Mouse (Mus musculus) intestine, embryonic 15.5 days (tissue): ENCODE data around the gene Dbp. TPM values are rescaled to one million over a fixed set of nuclear protein-coding genes. Genes with fewer than 3 reads are reported as not detected.

Source experiments
- ATAC-seq: fragments of 200-750 bp; cut with Nextera tagmentation; 2 replicates; pipeline ENCODE4 v1.8.0; 2017; ENCODE audit warnings: moderate TSS enrichment, moderate library complexity
- H3K27ac ChIP-seq: fragments of 300-500 bp; sonication (generic); 2 replicates; pipeline ENCODE4 v1.5.1; 2015; ENCODE audit warnings: mild to moderate bottlenecking, inconsistent platforms
- H3K27me3 ChIP-seq: fragments of 300-500 bp; sonication (generic); replicated peaks from 2 replicates; pipeline ENCODE4 v1.6.1; 2015; ENCODE audit warnings: inconsistent platforms
- H3K36me3 ChIP-seq: fragments of 300-500 bp; sonication (generic); 2 replicates; pipeline ENCODE4 v1.6.1; 2015; ENCODE audit warnings: inconsistent platforms
- H3K4me1 ChIP-seq: fragments of 300-500 bp; sonication (generic); replicated peaks from 2 replicates; pipeline ENCODE4 v1.6.1; 2015; ENCODE audit warnings: inconsistent platforms
- H3K4me2 ChIP-seq: fragments of 300-500 bp; sonication (generic); replicated peaks from 2 replicates; pipeline ENCODE4 v1.6.1; 2015; ENCODE audit warnings: mild to moderate bottlenecking, inconsistent platforms
- H3K4me3 ChIP-seq: fragments of 300-500 bp; sonication (generic); replicated peaks from 2 replicates; pipeline ENCODE4 v1.5.1; 2015; ENCODE audit warnings: inconsistent platforms
- H3K9ac ChIP-seq: fragments of 300-500 bp; sonication (generic); 2 replicates; pipeline ENCODE4 v1.6.1; 2015; ENCODE audit warnings: inconsistent platforms
- H3K9me3 ChIP-seq: fragments of 300-500 bp; sonication (generic); 2 replicates; pipeline ENCODE4 v1.6.1; 2016; ENCODE audit warnings: inconsistent platforms
- WGBS: fragments of 180-500 bp; shearing (Covaris S2); methylation state at CpG from one replicate; pipeline ENCODE4 v1.1.7; 2015; 5-methylcytosine and 5-hydroxymethylcytosine counted together
- polyA plus RNA-seq: library from polyadenylated mRNA; unstranded; fragments of >200 nt; fragmentation: Nextera tagmentation; extraction: Ambion mirVana; gene quantifications from 2 replicates; pipeline ENCODE4 v1.2.1, GENCODE M21; 2015

Dbp gene
- polyA plus RNA-seq, 1 experiment from 2014 or later: 3.4 TPM

GRCm38 (mm10) chr7:45741308-45741707, 36.4 kb downstream of the Dbp start:
- 82% methylated on average over 12 of the region's 12 CpGs for WGBS
- H3K9ac ChIP-seq: no peak overlapping the region
- H3K4me2 ChIP-seq: peak overlapping the region; percentile 41

GRCm38 (mm10) chr7:45741777-45742176, 36.9 kb downstream of the Dbp start:
- Histone ChIP-seq H3K4me1 (0 out of 2 replicates have a peak, but pooled peaks cover 5% of the 10 kb centered on the region), H3K27ac (no peak overlapping the region), H3K9me3 (no peaks in the 10 kb centered on the region), H3K9ac (no peak overlapping the region), H3K4me2 (peak overlapping the region; percentile 41), H3K36me3 (no peaks in the 10 kb centered on the region), H3K4me3 (peak overlapping the region; percentile 21), H3K27me3 (no peaks in the 10 kb centered on the region)
- WGBS: 37% methylated on average over 11 of the region's 11 CpGs
- ATAC-seq: 0 out of 2 replicates have a peak, but pooled peaks have one; percentile 14

More at GRCm38 (mm10) chr7:45741308-45741707, 36.4 kb downstream of the Dbp start:
- no peak overlapping the region for H3K4me3 ChIP-seq
- H3K27ac ChIP-seq: no peak overlapping the region
- H3K4me1 ChIP-seq: 0 out of 2 replicates have a peak, but pooled peaks cover 5% of the 10 kb centered on the region
- no peaks in the 10 kb centered on the region for H3K9me3 ChIP-seq
- no peaks in the 10 kb centered on the region for H3K27me3 ChIP-seq
- no peak for ATAC-seq
- H3K36me3 ChIP-seq: no peaks in the 10 kb centered on the region

- Histone ChIP-seq H3K4me1 (0 out of 2 replicates have a peak, but pooled peaks cover 5% of the 10 kb centered on the region), H3K9ac (no peak overlapping the region), H3K4me2 (peak overlapping the region; percentile 41), H3K4me3 (peak overlapping the region; percentile 21), H3K36me3 (no peaks in the 10 kb centered on the region), H3K27me3 (no peaks in the 10 kb centered on the region), H3K9me3 (no peaks in the 10 kb centered on the region), H3K27ac (no peak overlapping the region)
- ATAC-seq: no peak
- 33% methylated on average over 19 of the region's 19 CpGs for WGBS
These were observed 37.5 kb downstream of the Dbp start for GRCm38 (mm10) chr7:45742338-45742737.

- no peak overlapping the region for H3K27ac ChIP-seq
- ATAC-seq: peak; percentile 74
- WGBS: 17% methylated on average over 2 of the region's 2 CpGs
These were observed 39.5 kb downstream of the Dbp start for GRCm38 (mm10) chr7:45744387-45744786.

GRCm38 (mm10) chr7:45746518-45746917, 41.6 kb downstream of the Dbp start:
- H3K9ac ChIP-seq: no peak overlapping the region
- no peak overlapping the region for H3K4me3 ChIP-seq
- H3K9me3 ChIP-seq: no peaks in the 10 kb centered on the region
- no peak overlapping the region for H3K27ac ChIP-seq
- no peak overlapping the region for H3K4me2 ChIP-seq
- H3K4me1 ChIP-seq: peaks cover 10% of the 10 kb centered on the region
- H3K27me3 ChIP-seq: no peaks in the 10 kb centered on the region
- H3K36me3 ChIP-seq: no peaks in the 10 kb centered on the region
- WGBS: 63% methylated on average over 6 of the region's 6 CpGs
- ATAC-seq: no peak

More at GRCm38 (mm10) chr7:45744387-45744786, 39.5 kb downstream of the Dbp start:
- Histone ChIP-seq H3K4me1 (peaks cover 5% of the 10 kb centered on the region; the same call in 1 of the 2 replicates), H3K4me2 (no peak overlapping the region), H3K9me3 (no peaks in the 10 kb centered on the region), H3K27me3 (no peaks in the 10 kb centered on the region), H3K4me3 (no peak overlapping the region), H3K9ac (no peak overlapping the region), H3K36me3 (no peaks in the 10 kb centered on the region)

GRCm38 (mm10) chr7:45747450-45747849, 42.6 kb downstream of the Dbp start:
- Histone ChIP-seq H3K27ac (no peak overlapping the region), H3K36me3 (no peaks in the 10 kb centered on the region), H3K27me3 (no peaks in the 10 kb centered on the region), H3K4me1 (peaks cover 5% of the 10 kb centered on the region), H3K9ac (no peak overlapping the region), H3K4me3 (no peak overlapping the region), H3K4me2 (no peak overlapping the region), H3K9me3 (no peaks in the 10 kb centered on the region)
- ATAC-seq: no peak
- 84% methylated on average over 5 of the region's 5 CpGs for WGBS

- Histone ChIP-seq H3K4me1 (peaks cover 5% of the 10 kb centered on the region), H3K4me2 (no peak overlapping the region), H3K27me3 (no peaks in the 10 kb centered on the region), H3K9me3 (no peaks in the 10 kb centered on the region), H3K4me3 (no peak overlapping the region), H3K9ac (no peak overlapping the region), H3K36me3 (no peaks in the 10 kb centered on the region), H3K27ac (no peak overlapping the region)
- ATAC-seq: no peak
- 77% methylated on average over 7 of the region's 7 CpGs for WGBS
These were observed 43.2 kb downstream of the Dbp start for GRCm38 (mm10) chr7:45748110-45748509.

GRCm38 (mm10) chr7:45749401-45749800, 44.5 kb downstream of the Dbp start:
- no peak overlapping the region for H3K4me3 ChIP-seq
- no peaks in the 10 kb centered on the region for H3K27me3 ChIP-seq
- H3K9me3 ChIP-seq: no peaks in the 10 kb centered on the region
- H3K27ac ChIP-seq: 0 out of 2 replicates have a peak overlapping the region, but pooled peaks have one; percentile 17
- H3K36me3 ChIP-seq: no peaks in the 10 kb centered on the region
- ATAC-seq: 0 out of 2 replicates have a peak, but pooled peaks have one; percentile 4
- 0 out of 2 replicates have a peak overlapping the region, but pooled peaks have one; percentile 17 for H3K4me2 ChIP-seq
- H3K4me1 ChIP-seq: peaks cover 5% of the 10 kb centered on the region
- no peak overlapping the region for H3K9ac ChIP-seq
- 40% methylated on average over 9 of the region's 10 CpGs for WGBS

GRCm38 (mm10) chr7:45750162-45750561, 45.3 kb downstream of the Dbp start:
- Histone ChIP-seq H3K27me3 (no peaks in the 10 kb centered on the region), H3K4me2 (no peak overlapping the region), H3K4me3 (no peak overlapping the region), H3K36me3 (no peaks in the 10 kb centered on the region), H3K27ac (no peak overlapping the region), H3K9me3 (no peaks in the 10 kb centered on the region), H3K9ac (no peak overlapping the region), H3K4me1 (peaks cover 5% of the 10 kb centered on the region)
- WGBS: 51% methylated on average over 9 of the region's 9 CpGs
- ATAC-seq: peak; percentile 58; the same call in 1 of the 2 replicates

GRCm38 (mm10) chr7:45755703-45756102, 50.8 kb downstream of the Dbp start:
- no peak for ATAC-seq
- 62% methylated on average over 6 of the region's 6 CpGs for WGBS

GRCm38 (mm10) chr7:45759400-45759799, 54.5 kb downstream of the Dbp start:
- ATAC-seq: peak; percentile 90
- peak overlapping the region; percentile 21 for H3K4me3 ChIP-seq
- no peak overlapping the region for H3K27ac ChIP-seq
- no peak overlapping the region for H3K9ac ChIP-seq
- no peaks in the 10 kb centered on the region for H3K9me3 ChIP-seq
- H3K36me3 ChIP-seq: no peaks in the 10 kb centered on the region
- WGBS: 4% methylated on average over 27 of the region's 27 CpGs
- H3K4me1 ChIP-seq: 0 out of 2 replicates have a peak, but pooled peaks cover 8% of the 10 kb centered on the region
- peaks cover 27% of the 10 kb centered on the region for H3K27me3 ChIP-seq
- H3K4me2 ChIP-seq: peak overlapping the region; percentile 60

More at GRCm38 (mm10) chr7:45755703-45756102, 50.8 kb downstream of the Dbp start:
- Histone ChIP-seq H3K27ac (no peak overlapping the region), H3K4me3 (no peak overlapping the region), H3K36me3 (no peaks in the 10 kb centered on the region), H3K9me3 (no peaks in the 10 kb centered on the region), H3K4me2 (no peak overlapping the region), H3K27me3 (peaks cover 27% of the 10 kb centered on the region), H3K9ac (no peak overlapping the region), H3K4me1 (0 out of 2 replicates have a peak, but pooled peaks cover 8% of the 10 kb centered on the region)
